Mouse (Mus musculus): Measurements from ENCODE around the gene Gbp7.
A peak's percentile ranks its signal among the peaks of the same experiment; 100 is the strongest.
"Not testable (repeated sequence)": the region's sequence is repeated elsewhere in the genome, so short reads cannot be mapped to it uniquely, and the experiment has no call there.

Gene Gbp7

DNA sequence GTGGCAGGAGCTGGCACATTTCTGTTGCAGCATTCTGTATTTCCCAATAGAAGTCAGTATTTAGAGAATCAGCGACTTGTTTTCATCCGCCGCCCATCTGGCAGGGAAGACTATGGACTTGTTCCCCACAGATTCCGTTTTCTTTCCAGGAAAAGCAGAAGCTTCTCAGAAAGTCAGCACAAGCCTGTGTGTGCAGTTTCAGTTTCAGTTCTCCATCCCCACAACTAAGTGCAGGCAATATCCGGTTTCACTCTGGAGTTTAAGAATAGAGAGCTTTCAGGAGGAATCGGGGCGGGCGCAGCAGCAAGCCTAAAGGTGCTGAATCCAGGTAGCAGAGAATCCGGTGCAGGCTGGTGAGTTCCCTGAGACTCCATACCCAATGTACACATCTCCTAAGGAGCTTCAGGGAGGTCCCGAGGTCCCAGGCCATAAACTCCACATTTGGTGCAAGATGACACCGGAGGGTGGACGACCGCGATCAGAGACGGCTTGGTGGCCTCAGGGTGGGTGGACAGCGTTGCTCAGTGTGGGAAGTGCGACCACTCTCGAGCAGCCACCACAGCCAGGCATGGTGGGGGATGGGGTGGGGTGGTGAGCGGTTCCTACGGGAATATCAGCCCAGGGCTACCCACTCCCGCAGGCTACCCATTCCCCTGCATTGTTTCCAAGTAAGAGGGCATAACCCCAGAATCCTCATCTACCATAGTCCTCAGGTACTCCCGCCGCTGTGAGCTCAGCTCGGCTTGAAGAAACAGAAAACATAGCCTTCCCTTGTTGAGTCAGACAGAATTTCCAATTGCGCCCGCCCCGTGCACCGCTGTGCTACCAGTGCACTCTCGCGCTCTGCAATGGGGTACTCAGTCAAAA, at the start of gene Gbp7:
Gene Gbp7 (plus strand): TSS at position 256 of the 867 bp plus-strand sequence.
- peak; percentile 50 for DNase-seq (ENCODE audit: extremely low spot score, low spot score)

DNA sequence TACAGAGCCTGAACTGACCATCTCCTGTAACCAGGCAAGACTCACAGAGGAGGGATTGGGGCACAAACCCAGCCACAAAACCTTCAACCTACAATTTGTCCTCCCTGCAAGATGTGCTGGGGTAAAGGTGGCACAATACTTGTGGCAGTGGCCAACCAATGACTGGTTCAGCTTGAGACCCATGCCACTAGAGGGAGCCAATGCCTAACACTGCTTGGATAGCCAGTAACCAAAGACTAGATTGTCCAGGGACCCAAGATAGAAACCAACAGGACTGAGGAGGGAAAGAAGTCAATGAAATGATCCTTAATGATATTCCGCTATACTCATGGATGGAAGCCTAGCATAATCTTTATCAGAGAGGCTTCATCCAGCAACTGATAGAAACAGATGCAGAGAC, 39.7 kb upstream of the Gbp7 start:
- DNase-seq (ENCODE audit: extremely low spot score, low spot score): peak; percentile 52

DNA sequence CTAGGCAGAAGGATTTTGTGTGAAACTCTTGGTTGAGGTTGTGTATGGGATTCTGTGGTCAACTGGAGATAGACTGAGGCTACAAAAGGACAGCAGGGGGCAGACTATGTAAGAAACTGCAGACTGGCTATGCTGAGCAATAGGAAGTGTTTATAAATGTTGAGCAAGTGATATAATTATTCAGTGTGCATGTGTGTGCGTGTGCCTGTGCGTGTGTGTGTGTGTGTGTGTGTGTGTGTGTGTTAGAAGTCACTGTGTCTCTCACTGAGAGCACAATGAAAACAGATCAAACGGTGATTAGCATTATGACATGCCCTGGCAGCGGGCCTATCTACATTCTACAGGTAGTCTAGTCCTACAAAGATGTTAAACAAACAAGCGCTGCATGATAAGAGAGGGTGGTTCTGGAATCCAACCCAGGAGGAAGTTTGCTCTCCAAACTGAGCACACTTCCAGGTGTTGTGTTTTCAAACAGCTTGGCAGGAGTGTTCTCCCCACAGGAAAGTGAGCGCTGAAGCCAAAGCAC, 36.5 kb upstream of the Gbp7 start, which contains the start of gene Gbp5:
Gene Gbp5 (plus strand): TSS at position 443 of the 526 bp plus-strand sequence.
- DNase-seq (ENCODE audit: extremely low spot score, low spot score): no peak

DNA sequence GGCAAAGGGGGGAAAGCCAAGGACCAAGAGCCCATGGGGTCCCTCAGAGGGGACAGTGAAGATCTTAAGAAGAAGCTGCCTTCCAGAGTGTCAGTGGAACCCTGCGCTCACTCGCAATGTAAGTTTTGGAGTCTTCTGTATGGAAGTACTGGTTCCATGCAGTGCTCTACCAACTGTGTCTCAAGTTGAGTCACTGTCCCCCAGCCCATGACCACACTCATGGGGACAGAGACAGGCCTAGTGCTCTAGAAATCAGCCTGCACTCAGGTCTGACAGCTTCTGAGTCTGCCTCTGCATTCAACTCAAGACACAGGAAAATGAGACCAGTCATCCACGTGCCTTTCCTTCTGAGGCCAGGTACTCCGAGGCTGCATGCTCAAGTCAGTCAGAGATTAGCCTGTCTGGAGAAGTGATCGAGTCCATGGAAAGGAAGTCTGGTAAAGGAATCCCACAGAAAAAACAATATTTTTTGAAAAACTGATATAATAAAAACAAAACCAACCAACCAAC, 34.9 kb upstream of the Gbp7 start:
- DNase-seq (ENCODE audit: extremely low spot score, low spot score): no peak

DNA sequence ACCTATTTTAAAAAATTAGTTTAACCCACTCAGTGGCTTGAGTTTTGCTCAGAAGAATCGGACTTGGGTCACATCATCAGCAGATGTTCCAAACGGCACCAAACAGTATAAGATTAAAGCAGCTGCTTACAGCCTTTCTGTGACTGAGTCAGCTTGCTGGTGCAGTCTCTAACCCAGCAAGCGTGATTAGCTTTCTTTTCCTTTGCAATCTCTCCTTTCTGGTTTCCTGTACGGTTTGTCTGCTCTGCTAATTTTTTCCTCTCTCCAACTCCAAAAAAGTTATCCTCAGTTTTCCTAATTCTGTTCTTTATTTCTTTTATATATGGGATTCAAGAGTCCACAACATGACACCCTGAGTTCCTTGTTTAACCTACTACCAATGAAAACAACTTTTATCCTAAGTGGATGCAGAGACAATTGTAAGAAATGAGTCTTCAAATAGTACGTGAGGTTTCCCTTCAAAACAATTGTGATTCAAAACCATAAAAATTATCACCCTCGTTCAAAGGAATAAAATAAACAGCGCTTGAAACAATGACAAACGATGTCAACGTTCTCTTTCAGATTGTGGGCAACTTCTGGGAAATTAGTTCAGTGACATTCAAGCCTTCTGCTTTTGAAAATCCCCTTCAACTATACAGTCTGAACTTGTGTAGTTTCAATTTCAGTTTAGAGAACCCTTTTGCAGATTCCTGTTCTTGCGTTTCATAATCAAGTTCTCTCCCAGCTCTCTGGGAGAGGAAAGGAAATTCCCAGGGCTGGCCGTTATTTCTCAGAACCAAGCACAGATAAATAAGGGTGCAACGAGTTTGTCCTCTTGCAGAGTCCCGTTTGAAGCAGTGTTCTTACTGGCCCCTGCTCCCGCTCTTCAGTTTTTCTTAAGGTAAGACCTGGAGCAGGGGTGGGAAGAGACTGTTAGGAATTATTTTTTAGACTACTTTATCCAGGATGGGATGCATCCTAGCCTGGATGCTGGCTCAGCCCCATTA, 33.7 kb upstream of the Gbp7 start:
- no peak for DNase-seq (ENCODE audit: extremely low spot score, low spot score)

DNA sequence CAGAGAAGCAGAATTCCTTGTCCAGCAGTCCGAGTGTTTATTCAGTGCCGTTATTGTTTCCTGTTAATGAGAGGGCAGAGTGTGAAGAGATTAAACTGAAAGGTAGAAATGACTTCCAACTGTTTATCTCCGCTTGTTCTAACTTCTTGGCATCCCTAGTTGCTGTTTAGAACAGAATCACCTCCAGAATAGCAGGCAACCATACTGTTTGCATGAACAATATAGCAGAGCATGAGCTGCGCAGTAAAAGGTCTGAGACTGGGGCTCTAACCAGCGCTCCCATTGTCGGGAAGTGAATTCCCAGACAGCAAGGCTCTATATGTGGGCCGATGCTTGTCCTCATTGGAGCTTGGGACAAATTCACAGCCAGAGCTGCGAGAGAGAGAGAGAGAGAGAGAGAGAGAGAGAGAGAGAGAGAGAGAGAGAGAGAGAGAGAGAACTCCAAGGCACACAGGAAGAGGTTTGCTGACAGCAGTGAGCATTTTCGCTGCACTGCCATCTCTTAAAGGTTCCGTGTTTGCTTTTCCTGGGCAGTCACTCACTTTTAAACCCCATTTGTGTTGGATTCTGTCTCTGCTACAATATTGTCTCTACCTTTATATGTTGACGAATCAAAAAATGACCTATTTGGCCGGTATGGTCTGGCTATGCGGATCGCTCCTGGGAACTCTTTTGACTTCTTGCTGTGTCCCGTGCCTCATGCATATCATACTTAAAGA, 32.9 kb upstream of the Gbp7 start:
- DNase-seq (ENCODE audit: extremely low spot score, low spot score): no peak

DNA sequence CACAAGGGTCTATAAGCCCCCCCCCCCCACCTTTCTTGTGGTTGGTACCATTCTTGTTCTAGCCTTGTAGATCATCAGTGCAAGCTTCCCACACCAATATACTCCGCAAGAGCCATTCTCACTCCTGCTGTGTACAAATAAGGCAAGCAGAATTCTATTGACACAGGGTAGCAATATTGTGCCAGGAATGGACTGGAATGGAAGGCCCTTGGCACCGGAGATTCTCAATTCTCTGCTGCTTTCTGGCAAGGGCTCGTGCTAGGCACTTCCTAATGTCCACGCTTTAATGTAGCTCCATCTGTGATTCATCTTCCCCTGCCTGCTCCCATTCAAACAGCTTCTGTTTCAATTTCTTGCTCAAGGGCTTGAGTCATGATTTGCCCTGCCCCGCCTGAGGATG, 31.2 kb upstream of the Gbp7 start:
- no peak for DNase-seq (ENCODE audit: extremely low spot score, low spot score)

DNA sequence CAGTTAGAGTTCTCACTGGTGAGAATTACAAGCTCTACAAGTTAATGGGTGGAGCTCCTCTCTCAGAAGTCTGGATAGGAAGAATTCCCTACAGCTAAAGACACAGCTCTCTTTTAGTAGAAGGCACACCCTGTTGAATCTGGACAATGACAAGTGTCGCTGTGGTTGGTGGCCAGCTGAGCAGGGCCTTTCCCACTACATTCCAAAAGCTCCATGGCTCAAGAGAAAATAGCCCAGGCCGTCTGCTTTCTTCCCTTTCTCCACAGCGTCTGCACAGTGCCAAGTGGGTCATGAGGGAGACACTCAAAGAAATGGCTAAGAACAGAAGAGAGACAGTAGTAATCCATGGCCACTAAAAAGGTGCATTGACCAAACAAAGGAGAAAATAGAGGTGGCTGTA, 2.0 kb upstream of the Gbp7 start:
- DNase-seq (ENCODE audit: extremely low spot score, low spot score): no peak

DNA sequence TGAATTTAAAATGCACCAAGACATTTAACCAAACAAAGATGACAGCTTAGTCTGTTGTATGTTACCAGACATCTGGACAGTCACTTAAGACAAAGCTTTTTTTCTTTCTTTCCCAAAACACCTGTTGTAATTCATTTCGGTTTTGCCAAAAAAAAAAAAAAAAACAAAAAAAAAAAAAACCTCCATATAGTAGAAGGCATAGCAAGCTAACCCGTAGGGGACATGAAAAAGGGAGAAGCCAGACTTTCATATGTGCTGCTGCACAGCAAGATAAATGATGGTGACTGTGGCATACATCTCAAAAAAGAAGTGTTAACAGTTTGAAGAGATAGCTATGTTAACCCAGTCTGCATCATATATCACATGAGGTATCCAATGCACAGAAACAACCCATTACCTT, 545 bp upstream of the Gbp7 start:
- DNase-seq (ENCODE audit: extremely low spot score, low spot score): no peak

DNA sequence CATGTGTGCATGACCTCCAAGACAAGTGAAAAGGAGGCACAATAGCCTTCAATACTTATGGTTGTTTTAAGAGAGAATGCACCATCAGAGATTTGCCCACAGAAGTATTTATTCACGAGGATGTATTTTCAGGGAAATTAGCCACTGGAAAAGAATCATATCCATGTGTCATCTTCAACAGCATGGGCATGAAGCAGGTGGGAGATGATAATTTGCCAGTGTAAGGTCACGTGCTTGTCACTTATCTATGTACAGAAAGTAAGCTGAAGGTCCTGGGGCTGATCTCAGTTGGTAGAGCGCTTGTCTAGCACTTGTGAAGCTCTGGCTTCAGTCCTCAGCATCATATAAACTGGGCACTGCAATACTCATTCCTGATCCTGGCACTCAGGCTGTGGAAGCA, 1.5 kb downstream of the Gbp7 start:
- DNase-seq (ENCODE audit: extremely low spot score, low spot score): no peak

DNA sequence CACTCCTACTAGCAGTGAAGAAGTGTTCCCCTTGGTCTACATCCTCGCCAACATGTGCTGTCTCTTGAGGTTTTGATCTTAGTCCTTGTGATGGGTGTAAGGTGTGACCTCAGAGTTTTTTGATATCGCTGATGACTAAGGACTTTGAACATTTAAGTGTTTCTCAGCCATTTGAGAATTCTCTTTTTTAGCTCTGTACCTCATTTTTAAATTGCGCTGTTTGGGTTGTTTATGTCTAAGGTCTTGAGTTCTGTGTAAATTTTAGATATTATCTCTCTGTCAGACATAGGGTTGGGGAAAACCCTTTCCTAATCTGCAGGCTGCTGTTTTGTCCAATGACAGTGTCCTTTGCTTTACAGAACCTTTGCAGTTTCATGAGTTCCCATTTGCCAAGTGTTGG, 3.0 kb downstream of the Gbp7 start:
- DNase-seq (ENCODE audit: extremely low spot score, low spot score): no peak

DNA sequence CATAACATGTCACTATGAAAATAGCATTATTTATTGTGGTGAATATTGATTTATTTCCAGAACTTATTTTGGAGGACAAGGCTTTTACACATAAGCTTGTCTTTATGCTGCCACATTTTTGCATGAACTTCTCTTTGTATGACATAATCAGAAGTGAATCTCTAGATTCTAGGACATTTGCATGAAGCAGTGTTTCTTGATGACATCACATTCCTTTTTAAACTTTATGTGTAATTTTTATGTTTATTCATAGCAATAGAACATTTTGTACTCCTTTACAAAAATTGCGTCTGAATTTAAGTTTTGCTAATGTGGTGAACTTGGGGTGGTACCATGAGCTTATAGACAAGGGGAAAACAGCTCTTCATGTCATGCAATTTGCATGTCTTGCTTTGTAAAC, 5.5 kb downstream of the Gbp7 start:
- no peak for DNase-seq (ENCODE audit: extremely low spot score, low spot score)

DNA sequence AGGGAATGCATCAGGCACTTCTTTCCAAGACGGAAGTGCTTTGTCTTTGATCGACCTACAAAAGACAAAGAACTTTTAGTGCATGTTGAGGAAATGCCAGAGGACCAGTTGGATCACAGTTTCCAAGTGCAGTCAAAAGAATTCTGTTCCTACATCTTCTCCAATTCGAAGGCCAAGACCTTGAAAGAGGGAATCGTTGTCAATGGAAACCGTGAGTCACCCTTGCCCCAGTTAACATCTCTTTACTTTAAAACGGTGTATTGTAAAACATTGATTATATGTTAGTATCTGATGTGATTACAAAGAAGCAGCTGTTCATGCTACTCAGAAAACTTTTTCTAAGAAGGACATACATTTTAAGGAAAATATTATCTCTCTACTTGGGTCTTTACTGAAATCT, 11.2 kb downstream of the Gbp7 start:
- no peak for DNase-seq (ENCODE audit: extremely low spot score, low spot score)

DNA sequence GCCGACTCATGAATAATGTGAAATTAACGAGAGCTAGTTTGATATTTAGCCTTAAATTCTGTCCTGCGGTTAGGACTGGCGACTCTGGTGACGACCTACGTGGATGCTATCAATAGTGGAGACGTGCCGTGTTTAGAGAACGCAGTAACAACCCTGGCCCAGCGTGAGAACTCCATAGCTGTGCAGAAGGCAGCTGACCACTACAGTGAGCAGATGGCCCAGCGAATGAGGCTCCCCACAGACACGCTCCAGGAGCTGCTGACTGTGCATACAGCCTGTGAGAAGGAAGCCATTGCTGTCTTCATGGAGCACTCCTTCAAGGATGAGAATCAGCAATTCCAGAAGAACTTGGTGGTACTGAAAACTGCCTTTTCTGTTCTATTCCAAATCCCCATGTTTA, 12.6 kb downstream of the Gbp7 start:
- DNase-seq (ENCODE audit: extremely low spot score, low spot score): not testable (repeated sequence)

DNA sequence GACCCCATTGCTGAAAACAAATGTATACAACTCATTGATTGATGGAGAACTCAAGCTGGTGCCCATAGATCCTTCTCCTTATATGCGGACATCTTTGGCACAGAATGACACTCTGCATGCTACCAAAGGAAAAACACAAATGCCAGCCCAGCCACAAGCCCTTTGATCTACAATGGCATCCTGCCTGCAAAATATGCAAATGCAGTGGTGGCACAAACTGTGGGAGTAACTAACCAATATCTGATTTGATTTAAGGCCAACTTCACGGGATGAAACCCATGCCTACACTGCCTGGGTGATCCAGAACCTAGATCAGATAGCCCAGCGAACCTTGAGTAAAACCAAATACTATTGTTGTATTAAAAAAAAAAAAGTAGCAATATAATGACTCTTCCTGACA, 16.5 kb downstream of the Gbp7 start:
- DNase-seq (ENCODE audit: extremely low spot score, low spot score): no peak

DNA sequence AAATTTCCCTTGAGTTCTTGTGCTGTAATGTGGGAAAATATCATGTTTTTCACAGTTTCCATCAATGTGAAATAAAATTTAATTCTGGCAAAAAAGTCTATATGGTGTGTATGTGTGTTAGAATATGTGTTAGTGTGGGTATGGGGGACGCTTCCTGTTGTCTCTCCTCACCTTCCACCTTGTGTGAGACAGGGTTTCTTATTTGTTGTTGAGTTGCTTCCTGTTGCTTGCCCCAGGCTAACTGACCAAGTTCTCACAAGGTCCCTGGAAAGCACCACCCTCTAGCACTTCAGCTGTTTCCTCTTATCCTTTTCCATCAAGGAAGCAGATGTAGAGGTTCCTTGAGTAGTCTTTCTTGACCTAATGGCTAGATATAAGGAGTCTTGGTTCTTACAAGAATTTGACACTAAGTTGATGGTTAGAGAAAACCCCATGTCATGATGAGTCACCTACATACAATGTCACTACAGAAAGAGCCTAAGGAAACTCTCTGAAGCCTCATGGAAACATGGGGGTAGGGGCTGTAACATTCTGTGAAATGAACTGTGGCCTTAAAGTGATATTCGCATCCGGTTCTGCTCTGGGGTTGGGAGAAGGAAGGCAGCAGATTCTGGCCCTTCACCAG, 20.0 kb downstream of the Gbp7 start:
- no peak for DNase-seq (ENCODE audit: extremely low spot score, low spot score)

DNA sequence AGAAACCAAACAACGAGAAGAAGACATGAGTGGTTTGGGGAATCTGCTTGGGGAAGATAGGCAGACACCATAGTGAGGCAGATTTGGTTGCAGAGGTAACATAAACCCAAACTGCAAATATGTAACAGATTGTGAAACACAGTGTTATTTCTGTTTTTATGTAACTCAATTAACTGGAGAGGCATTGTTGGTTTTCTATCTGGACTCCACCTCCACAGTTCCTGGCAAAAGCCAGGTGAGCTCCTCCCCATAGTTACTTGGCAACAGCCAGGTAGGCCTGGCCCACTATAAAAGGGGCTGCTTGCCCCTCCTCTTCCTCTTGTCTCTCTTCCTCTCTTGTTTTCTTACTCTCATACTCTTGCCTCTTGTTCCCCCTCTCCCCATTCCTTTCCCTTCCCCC, 24.5 kb downstream of the Gbp7 start:
- DNase-seq (ENCODE audit: extremely low spot score, low spot score): no peak

DNA sequence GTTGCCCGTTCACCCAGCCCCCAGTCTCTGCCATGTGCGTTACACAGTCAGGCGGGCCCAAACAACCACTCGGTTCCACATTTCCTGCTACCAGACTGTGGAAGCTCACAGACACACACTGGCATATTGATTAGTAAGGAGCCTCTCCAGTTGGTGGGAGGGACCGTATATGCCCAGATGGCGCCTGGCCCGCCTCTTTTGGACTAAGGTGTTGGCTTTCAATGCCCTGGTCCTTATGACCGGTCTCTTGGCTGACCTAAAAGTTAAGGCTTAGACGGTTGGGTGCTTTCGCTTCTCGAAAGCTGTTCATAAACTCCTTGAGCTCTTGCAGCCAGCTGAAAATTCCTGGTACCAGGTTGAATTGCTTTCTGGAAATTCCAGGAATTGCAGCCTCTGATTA, 25.5 kb downstream of the Gbp7 start:
- no peak for DNase-seq (ENCODE audit: extremely low spot score, low spot score)

DNA sequence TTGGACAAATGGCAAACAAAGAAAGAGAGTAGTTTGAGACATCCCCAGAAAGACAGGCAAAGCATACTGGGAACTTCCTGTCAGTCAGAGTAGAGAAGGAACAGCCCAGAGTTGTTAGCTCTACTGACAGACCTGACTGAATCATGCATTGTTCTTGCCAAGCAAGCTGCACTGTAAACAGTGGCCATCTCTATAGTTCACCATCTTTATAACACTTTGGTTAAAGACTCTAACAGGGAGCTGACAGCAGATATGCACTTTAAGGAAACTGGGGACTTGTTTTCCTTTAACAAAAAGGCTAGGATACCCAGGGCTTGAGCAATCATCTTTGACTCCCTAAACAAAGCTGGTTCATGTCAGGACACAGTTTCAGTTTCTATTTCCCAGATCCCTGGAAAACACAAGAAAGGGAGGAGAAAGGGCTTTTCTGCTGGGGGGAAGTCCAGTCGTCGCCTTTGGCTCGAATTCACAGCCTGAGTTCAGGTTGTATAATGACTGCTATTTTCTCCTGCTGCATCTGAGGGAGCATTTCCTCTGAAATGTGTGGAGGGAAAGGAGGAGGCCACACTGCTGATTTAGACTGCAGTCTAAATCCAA, 29.6 kb downstream of the Gbp7 start, which contains the start of gene Gbp3:
Gene Gbp3 (plus strand): TSS at position 395 of the 597 bp plus-strand sequence.
- DNase-seq (ENCODE audit: extremely low spot score, low spot score): no peak

DNA sequence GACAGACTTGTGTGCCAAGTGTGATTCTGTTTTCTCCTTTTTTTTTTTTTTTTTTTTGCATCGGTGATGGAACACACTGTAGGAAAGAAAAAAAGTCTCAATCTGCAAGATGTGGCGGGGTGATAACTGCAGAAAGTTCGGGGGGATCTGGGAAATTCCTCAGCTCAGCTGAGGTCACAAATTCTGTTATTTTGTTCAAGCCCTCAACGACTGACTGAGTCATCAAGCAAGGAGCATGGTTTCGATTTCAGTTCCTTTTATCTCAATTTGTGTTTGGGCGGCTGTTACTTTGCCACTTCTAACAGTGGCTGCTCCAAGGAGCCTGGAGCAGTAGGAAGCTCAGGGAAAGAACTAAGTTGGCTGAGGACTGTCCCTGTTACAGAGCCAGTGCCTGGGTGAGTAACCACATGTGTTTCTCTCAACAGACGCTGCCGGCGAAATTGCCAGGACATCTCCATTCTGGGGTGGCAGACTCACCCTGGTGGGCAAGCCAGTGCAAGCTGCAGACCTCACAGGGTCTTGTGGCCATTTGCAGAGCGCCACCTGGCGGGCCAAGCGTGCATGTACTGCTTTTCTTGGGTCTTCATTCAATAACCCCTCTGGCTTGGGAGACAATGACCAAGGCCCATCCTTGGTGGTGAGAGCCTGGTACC, 30.3 kb downstream of the Gbp7 start:
- peak; percentile 86 for DNase-seq (ENCODE audit: extremely low spot score, low spot score)
